Mouse (Mus musculus): ENCODE results near the gene Tlx3.

Tlx3 gene

DNA sequence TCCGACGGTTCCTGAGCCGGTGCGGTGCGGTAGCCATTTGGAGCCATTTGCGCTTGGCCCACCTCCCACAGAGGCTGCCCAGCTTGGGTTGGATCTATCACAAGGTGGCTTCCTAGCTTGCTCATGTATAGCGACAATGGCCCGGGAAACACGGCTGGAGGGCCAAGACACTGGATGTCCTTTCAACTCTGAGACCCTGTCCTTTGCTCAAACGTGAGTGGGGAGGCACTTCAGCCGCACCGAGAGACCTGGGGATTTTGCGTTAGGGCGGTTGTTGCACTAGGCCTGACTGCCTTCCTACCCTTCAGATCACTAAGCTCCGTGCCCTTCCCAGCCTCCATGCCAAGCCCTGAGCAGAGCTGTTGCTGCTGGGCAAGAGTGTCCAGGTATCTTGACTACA is 5.7 kb downstream of the Tlx3 start:
- in situ Hi-C loops (cut with MboI; ENCODE audit: low sequenced_read_pairs): no loop called here

DNA sequence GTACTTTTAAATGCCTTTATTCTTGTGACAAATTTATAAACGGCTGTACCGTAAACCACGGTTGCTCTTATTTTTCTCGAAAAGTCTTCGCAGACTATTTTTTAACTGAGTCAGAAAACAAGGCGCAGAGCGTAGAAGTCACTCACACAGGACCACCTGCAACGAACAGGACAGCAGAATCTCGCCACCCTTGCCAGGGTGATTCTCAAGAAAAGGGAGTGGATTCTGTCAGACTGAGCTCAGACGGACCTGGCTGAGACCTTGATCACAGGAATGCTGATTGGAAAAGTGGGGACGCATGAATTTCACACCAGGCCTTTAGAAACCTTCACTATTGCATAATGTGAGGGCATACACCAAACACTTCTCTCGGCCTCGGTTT is 6.3 kb downstream of the Tlx3 start:
- in situ Hi-C loops (cut with MboI; ENCODE audit: low sequenced_read_pairs): no loop called here

- in situ Hi-C loops (cut with MboI; ENCODE audit: low sequenced_read_pairs): no loop called here
Observed at GRCm38 (mm10) chr11:33196447-33197132, 6.8 kb downstream of the Tlx3 start.

- in situ Hi-C loops (cut with MboI; ENCODE audit: low sequenced_read_pairs): no loop called here
Observed at GRCm38 (mm10) chr11:33195531-33196446, 7.6 kb downstream of the Tlx3 start.

GRCm38 (mm10) chr11:33195061-33195460 is 8.3 kb downstream of the Tlx3 start:
- in situ Hi-C loops (cut with MboI; ENCODE audit: low sequenced_read_pairs): no loop called here

DNA sequence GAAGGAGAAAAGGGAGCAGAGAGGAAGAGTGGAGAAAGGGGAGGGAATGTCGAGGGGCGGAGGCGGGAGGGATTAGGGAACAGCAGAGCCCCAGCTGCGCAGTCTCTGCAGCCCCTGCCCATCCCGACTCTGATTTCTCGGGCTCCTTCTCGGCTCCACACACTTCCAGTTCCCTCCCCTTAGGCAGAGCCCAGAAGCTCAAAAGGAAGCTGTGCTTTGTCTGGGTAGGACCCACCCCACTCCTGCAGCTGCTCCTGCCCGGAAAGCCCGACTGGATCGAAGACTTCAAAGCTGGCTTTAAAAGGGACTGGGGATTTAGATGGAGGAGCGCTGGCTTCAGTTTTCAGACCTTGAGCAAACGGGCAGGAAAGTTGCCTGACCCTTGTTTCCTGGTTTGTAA is 9.7 kb downstream of the Tlx3 start:
- in situ Hi-C loops (cut with MboI; ENCODE audit: low sequenced_read_pairs): no loop called here

DNA sequence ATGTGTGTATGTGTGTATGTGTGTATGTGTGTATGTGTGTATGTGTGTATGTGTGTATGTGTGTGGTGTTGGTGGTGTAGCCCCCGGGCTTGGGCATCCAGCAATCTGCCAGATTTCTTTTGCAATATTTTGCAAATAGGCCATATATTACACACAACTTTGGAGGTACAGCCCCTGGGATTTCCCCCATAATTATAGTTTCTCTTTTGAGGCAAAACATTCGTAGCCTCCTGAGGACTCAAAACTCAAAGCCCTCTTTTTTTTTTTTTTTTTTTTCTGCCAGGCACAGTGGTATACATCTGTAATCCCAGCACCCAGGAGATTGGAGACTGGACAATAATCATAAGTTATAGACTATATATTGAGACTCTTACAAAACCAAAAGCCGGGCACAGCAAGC is 21.6 kb downstream of the Tlx3 start:
- in situ Hi-C loops (cut with MboI; ENCODE audit: low sequenced_read_pairs): no loop called here

- in situ Hi-C loops (cut with MboI; ENCODE audit: low sequenced_read_pairs): no loop called here
Observed at GRCm38 (mm10) chr11:33180701-33181116, 22.7 kb downstream of the Tlx3 start.

GRCm38 (mm10) chr11:33179802-33180201 is 23.6 kb downstream of the Tlx3 start:
- in situ Hi-C loops (cut with MboI; ENCODE audit: low sequenced_read_pairs): loop anchor here (5.0 to 10.0 kb wide), 2 partner anchors 117 to 445 kb away; no protein-coding TSS in a partner anchor

DNA sequence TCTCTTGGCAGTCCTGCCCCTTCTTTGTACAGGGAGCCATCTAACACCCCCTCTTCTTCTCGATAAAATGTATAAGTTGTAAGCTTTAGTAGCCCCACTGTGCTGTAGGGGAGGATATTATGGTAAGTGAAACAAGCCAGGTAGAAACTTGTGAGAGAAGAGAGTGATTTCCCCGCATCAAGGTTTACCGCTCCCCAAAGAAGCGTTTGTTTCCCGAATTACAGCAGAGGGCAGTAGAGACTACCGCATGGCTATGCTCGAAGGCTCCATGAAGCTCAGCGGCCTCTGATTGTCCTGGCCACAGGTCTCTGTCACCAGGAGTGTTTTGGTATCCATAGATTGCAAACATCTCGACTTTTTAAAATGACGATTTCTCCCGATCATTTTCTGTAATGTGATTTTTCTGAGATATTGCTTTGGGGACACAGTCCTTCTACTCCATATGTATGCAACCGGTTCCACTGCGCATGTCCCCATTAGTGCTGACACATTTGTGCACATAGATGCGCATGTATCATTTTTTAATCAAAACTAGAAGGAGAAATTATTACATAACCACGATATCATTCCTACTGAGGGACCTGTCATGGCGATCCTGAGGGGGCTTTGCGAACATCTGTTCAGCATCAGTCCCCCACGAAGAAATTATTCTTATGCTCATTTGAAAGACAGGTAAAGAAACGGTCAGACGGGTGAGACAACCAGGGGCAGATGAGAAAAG is 26.7 kb downstream of the Tlx3 start:
- in situ Hi-C loops (cut with MboI; ENCODE audit: low sequenced_read_pairs): loop anchor here (5.0 to 10.0 kb wide), 2 partner anchors 121 to 448 kb away; no protein-coding TSS in a partner anchor

GRCm38 (mm10) chr11:33175768-33176167 is 27.6 kb downstream of the Tlx3 start:
- in situ Hi-C loops (cut with MboI; ENCODE audit: low sequenced_read_pairs): loop anchor here (5.0 to 10.0 kb wide), 2 partner anchors 122 to 449 kb away; no protein-coding TSS in a partner anchor

DNA sequence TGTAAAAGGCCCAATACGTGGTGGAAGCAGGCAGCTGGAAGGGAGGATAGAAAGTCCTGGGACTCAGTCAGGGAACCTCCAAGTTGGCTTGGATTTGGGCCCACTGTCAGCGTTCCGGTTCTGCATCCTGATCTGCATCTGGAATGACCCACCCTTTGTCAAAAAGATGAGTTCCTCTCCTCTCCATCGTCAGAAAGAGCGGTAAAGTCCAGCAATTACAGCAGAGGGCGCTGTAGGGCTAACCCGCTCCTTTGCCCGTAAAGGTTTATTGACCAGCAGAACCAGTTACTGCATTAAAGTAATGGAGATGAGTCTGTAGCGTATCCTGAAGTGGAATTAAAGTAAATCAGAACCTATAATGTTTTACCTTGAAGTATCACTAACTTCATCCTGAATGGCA is 32.9 kb downstream of the Tlx3 start:
- in situ Hi-C loops (cut with MboI; ENCODE audit: low sequenced_read_pairs): loop anchor here (10.0 kb wide), 1 partner anchor 454 kb away; no protein-coding TSS in a partner anchor

- in situ Hi-C loops (cut with MboI; ENCODE audit: low sequenced_read_pairs): no loop called here
Observed at GRCm38 (mm10) chr11:33162998-33163506, 40.3 kb downstream of the Tlx3 start, which contains the start of gene Npm1. Gene Npm1 (minus strand): TSS chr11:33163206.

- in situ Hi-C loops (cut with MboI; ENCODE audit: low sequenced_read_pairs): no loop called here
Observed at GRCm38 (mm10) chr11:33162211-33162997, 41.0 kb downstream of the Tlx3 start.

DNA sequence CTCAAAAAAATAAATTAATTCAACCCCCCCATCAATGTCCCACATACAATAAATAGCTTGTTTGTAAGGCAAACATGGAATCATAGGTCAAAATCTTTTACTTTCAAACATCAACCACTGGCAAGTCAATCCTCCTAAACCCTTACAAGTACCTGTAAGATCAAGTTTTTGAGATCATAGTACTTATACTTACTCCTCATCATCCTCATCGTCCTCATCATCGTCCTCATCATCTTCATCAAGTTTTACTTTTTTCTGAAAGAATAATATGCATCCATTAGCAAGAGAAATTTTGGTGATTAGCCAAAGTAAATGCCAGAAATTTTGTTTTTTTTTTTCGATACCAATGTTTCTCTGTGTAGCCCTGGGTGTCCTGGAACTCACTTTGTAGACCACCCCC is 43.6 kb downstream of the Tlx3 start:
- in situ Hi-C loops (cut with MboI; ENCODE audit: low sequenced_read_pairs): no loop called here

DNA sequence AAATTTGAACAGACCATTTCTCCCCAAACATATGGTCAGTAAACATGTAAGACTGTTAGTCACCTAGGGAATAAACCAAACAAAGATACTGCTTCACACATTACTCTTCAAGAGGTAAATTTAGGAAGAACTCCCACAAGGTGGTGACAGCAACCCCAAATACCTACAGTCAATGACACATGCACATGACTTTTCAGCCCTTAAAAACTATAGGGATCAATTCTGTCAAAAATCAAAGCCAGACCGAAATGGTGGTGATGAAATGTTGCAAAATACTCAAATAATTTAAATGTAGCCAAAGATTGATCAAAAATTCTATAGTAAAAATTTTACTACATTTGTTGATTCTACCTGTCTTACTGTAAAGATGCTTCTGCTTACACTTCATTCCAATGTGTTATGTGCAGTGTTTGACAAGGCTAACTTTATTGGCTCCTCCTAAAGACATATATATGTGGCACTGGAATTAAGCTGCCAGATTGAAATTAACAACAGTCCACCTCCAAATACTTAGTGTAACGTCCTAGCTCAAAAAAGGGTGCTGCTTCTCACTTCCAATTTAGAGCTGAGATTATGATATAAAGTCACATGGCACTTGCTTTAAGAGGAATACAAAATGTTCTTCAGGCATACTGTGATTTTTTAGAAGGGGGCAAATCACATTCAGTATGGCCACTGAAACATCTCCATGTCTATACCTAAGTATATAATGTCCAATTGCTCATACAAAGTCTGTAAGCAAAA is 45.8 kb downstream of the Tlx3 start:
- in situ Hi-C loops (cut with MboI; ENCODE audit: low sequenced_read_pairs): no loop called here

DNA sequence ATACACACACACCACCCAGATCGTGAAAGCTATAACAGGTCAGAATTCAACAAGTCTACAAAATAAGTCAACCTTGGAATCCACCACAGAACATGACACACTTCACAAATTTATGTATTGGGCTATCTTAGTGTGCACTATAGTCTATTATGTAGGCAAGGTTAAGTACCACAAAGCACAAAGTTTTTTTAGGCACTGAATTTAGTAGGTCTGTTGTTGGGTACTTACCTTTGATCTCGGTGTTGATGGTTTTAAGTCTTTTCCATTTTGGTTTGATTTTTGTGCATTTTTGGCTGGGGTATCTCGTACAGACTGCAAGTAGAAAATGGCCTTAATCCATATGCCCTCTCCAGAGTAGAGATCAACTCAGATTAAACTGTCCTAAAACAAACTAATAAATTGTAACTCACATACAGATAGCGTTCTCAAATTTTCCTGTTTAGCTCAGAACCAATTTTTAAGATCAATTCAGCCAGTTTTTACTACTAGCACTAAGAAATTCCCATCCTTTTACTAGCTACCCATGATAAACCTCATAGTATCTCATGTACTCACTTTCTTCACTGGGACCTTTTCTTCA is 46.9 kb downstream of the Tlx3 start:
- in situ Hi-C loops (cut with MboI; ENCODE audit: low sequenced_read_pairs): no loop called here

GRCm38 (mm10) chr11:33154459-33154858 is 48.9 kb downstream of the Tlx3 start:
- in situ Hi-C loops (cut with MboI; ENCODE audit: low sequenced_read_pairs): no loop called here

- in situ Hi-C loops (cut with MboI; ENCODE audit: low sequenced_read_pairs): no loop called here
Observed at GRCm38 (mm10) chr11:33152997-33153396, 50.4 kb downstream of the Tlx3 start.
